Mouse (Mus musculus) myocyte (in vitro differentiated cells): ENCODE measurements at regions not wholly inside any gene's neighbourhood (a gene's known extent, or its start where the extent isn't known, plus 50 kb on each side); places are given as distances from the start of the nearest gene placed in this dataset.

ENCODE experiments used
- MYOG ChIP-seq, 3 experiments: IDR thresholded peaks; one replicate each; pipeline ENCODE4 v1.6.1; 2011; ENCODE audit warnings: control low read depth in 2 of 3, low read depth in 2 of 3, mild to moderate bottlenecking in 2 of 3; ENCODE audit not compliant: insufficient read length in 2 of 3, control insufficient read depth in 1 of 3, insufficient read depth in 1 of 3
- POLR2A ChIP-seq: IDR thresholded peaks from one replicate; pipeline ENCODE4 v1.6.1; 2011; ENCODE audit warnings: low read depth, mild to moderate bottlenecking, control low read depth, moderate library complexity; ENCODE audit not compliant: insufficient read length
- SRF ChIP-seq: IDR thresholded peaks from one replicate; pipeline ENCODE4 v1.6.1; 2011; ENCODE audit warnings: low read depth; ENCODE audit not compliant: control insufficient read depth, insufficient read length

DNA sequence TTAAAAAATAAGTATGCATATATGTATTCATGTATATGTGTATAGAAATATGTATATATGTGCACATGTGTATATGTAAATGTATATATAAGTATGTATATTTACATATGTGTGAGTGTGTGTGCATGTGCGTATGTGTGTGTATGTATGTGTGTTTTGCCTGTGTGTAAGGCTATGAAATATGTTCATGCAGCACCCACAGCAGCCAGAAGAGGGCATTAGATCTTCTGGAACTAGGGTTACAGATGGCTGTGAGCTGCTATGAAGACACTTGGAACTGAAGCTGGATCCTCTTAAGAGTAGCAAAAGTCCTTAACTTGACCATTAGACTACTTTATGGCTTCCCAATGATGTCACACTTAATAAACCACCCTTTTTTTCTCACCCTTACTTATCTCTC lies 166.2 kb upstream of the Nampt start:
- TF ChIP-seq MYOG (IDR thresholded peaks at IDR 0.05; ENCODE audit: control insufficient read depth in 1 of 3, insufficient read depth in 1 of 3, insufficient read length in 2 of 3, low read depth in 2 of 3) (no peak), POLR2A (no peak), SRF (no peak)
